Mouse (Mus musculus): ENCODE results near the gene Mat1a.

Gene Mat1a

DNA sequence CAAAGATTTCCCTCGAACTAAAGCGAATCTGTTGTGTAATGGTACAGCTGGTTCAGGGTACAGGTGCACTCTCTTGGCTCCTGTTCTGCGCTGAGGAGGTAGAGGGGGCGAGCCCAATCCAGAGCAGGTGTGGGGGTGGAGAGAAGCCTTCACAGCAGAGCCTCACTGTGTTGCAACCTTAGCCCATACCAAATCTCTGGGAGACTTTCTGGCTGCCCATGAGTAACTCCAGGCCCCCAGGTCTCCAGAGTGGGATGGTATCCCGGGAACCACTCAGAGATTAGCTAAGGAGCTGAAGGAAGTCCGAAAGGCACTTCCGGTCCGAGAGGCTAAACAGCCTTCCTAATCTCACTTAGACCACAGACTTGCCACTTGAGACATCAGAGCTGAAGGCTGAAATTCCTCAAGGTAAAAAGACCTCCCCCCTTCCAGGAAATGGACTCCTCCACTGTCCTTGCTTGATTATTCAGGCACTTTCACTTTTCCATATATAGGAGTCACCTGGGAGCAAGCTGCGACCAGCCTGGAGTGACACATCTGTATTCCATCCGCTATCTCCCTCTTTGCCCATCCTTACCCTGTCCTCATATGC is at the start of gene Mat1a:
TSS of gene Mat1a (plus strand) at position 183 of the 592 bp plus-strand sequence.
- no peak for DNase-seq (ENCODE audit: low spot score in 2 of 2)

- no peak for DNase-seq (ENCODE audit: low spot score in 2 of 2)
Measured at GRCm38 (mm10) chr14:41065168-41065567, 39.7 kb upstream of the Mat1a start.

- no peak for DNase-seq (ENCODE audit: low spot score in 2 of 2)
Measured at GRCm38 (mm10) chr14:41066416-41066815, 38.4 kb upstream of the Mat1a start.

DNA sequence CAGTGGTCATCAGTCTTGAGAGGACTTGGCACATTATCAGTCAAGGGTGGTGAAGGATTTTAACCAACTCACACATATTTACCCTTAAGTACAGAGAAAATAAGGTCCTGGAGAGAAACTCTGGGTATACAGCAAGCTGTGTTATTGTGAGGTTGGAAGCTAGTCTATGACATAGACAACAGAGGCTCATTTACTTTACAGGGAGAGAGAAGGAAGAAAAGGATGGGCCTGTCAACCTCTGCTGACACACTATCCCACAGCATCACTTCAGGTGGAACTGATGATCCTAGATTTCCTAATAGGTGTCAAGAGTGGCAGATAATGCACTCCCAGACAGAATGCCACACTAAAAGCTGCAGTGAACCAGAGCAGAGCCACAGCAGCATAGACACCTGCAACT is 35.7 kb upstream of the Mat1a start, which contains the start of gene Dydc2:
TSS of gene Dydc2 (minus strand) at position 101 of the 400 bp plus-strand sequence.
- DNase-seq (ENCODE audit: low spot score in 2 of 2) = no peak

DNA sequence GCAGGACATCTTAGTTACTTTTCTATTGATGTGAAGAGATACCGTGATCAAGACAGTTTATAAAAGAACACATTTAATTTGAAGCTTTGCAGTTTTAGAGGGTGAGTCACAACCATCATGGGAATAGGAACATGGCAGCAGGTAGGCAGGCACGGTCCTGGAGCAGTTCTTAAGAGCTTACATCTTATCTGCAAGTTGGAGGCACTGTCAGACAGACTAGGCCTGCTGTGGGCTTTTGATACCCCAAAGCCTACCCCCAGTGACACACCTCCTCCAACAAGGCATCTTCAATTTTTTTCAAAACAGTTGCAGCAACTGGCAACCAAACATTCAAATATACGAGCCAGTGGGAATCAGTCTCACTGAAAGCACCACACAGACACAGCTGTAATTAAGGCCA is 34.5 kb upstream of the Mat1a start:
- DNase-seq (ENCODE audit: low spot score in 2 of 2) = no peak

DNA sequence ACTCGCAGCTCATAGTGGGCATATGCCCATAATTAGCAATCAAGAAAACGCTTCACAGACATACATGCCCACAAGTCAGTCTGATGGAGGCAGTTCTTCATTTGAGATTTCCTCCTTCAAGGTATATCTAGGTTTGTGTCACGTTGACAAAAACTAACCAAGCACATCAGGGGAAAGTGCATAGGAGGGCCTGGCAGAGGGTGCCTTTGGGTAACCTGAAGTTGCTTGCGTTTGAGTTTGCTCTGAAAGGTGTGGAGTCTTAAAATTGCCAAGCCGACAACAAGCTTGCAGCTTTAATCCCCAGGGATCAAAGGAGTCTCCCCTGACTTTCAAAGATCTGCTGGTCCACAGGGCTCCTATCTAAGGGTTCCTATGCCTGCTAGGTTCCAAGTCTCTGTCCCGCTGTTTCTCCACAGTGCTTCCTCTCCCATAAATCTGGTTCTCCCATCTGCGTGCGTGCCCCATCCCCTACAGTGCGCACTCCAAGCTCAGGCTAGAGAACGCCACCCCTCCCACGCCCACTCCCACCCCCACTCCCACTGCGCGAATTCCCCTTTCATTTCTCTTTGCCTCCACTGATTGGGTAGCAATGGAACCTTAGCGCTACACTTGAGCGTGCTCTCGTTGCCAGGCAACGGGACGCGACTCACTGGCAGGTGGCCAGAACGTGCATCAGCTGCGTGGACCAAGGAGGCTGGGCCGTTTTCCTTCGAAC is 32.4 kb upstream of the Mat1a start, which contains the start of gene Dydc1:
TSS of gene Dydc1 (plus strand) at position 683 of the 715 bp plus-strand sequence.
- peak; percentile 79 to 87 for DNase-seq (ENCODE audit: low spot score in 2 of 2)

- DNase-seq (ENCODE audit: low spot score in 2 of 2) = no peak
Measured at GRCm38 (mm10) chr14:41072944-41073275, 31.9 kb upstream of the Mat1a start.

GRCm38 (mm10) chr14:41082408-41082807 is 22.4 kb upstream of the Mat1a start:
- no peak for DNase-seq (ENCODE audit: low spot score in 2 of 2)

DNA sequence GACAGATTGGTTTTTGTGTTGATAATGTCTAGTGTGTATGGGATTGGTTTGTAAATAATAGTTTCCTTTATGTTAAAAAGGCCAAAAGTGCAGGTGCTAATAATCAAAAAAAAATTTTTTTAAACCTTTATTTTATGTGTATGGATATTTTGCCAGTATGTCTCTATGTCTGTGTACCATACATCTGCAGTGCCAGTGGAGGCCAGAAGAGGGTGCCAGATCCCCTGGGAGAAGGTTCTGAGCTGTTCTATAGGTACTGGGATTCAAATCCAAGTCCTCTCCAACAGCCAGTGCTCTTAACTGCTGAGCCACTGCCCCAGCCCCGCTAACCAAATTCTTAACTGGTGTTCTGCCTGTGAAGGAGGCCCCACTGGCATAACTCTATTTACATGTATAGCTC is 17.3 kb upstream of the Mat1a start:
- no peak for DNase-seq (ENCODE audit: low spot score in 2 of 2)

DNA sequence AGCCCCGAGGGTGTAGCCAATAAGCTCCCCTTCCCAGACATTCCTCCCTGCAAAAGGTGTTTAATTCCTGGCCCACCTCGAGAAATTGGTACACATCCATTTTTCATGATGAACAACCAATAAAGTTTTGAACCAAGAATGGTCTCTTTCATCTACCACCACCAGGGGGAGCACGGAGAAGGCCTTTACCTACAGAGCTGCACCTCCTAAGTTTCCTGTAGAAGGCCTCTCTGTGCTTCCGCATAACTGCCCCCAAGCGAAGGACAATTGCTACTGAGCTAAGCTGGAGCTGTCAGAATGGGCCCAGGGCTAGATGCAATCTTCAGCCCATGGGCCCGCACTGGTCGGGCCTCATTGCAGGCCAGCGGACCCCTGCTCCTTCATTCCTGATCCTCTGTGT is 14.1 kb upstream of the Mat1a start:
- peak in 1 of 2 experiments; percentile 20 for DNase-seq (ENCODE audit: low spot score in 2 of 2)

- DNase-seq (ENCODE audit: low spot score in 2 of 2) = no peak
Measured at GRCm38 (mm10) chr14:41094114-41094513, 10.7 kb upstream of the Mat1a start.

DNA sequence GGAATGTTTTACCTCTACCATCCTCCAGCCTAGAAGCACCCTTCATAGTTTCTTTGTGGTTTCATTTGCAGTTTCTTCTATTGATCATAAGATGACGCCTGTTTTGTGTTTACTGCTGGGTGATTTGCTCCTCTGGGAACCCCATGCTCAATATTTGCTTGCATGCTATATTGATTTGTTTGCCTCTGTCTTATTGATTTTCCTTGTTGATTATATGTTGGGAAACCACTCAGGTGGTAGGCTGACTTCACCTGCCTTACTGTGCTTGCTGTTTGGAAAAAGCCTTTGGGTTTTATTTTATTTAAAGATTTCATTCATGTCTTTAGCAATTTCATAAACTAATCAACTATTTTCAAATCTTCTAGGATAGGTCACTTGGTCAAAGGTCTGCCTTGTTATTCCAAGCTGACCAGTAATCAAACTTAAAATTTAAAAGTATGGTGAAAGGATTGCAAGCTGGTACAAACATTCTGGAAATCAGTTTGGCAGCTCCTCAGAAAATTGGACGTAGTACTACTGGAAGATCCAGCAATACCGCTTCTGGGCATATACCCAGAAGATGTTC is 8.5 kb upstream of the Mat1a start:
- no peak for DNase-seq (ENCODE audit: low spot score in 2 of 2)

- peak; percentile 11 to 54 for DNase-seq (ENCODE audit: low spot score in 2 of 2)
Measured at GRCm38 (mm10) chr14:41098726-41099125, 6.1 kb upstream of the Mat1a start.

DNA sequence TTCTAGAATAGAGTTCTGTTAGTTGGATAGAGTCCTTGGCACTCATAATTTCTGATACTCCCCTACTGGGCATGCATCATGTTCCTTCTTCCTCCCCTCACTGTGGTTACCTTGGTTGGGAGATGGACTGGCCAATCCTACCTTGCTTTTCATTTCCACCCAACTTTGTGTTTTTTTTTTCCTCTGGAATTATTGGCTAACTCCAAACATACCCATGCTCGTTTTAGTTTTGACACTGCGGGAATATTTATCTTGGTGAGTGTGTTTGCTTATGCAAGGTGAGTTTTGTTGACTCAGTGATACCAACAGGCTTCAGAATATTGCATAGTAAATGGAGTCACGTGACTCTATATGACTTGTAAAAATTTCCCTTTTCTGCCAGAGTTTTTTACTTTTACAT is 4.1 kb upstream of the Mat1a start:
- DNase-seq (ENCODE audit: low spot score in 2 of 2) = no peak

DNA sequence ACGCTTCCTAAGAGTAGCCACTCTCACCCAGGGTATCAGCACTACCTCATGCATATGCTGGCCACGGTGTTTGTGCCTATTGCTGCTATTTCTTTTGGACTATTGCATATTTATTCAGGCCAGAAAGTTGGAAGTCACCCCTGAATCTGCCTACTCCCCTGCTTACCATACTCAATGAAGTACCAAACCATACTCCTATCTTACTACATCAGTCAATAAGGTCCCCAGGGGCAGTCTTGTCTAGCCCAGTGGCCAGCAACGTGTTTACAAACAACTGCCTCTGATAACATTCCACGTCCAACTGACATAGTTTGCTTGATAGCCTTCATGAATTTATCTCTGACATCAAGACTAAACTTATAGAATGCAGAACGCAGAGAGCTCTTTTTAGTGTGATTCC is 3.6 kb upstream of the Mat1a start:
- no peak for DNase-seq (ENCODE audit: low spot score in 2 of 2)

DNA sequence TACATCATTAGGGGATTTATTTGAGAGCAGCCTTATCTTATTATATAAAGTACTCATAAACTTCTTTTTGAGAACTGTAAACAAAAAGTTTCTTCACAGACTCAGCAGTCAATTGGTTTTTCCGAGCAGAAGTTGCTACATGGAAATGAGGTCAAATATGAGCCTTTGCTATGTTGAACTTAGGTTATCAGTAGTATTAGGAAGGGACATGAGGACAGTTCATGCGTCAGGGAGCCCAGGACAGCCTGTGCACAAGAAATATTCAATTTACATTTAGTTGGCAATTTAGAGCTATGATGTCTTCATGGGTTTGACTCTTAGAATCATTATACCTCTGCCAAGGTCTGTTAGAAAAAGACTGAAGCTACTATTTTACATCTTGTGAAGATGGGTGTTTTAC is 2.6 kb upstream of the Mat1a start:
- DNase-seq (ENCODE audit: low spot score in 2 of 2) = no peak

DNA sequence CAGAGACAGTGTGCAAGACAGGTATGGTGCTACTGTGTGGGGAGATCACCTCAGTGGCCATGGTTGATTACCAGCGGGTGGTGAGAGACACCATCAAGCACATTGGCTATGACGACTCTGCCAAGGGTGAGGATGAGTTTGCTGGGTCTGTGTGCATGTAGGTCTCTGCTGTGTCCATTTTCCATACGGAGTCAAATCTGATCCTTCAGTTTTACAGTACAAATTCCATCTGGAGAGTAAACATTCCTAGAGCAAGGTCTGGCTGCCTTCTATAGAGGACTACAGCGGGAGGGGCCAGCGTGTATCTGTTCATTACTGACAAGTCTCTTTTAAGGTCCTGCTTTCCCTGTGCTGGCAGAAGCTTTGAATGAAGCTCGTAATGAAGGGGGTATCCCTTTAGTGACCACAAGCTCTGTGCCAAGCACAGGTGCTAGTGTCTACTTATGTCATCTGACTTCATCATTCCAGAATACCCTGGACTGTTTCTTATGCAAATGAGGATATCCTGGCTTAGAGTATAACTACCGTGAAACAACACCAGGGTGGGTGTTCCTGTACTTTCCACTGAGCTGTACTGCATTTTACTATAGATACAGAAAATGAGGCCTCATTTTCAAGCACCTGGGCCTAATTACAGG is 6.3 kb downstream of the Mat1a start:
- no peak for DNase-seq (ENCODE audit: low spot score in 2 of 2)

DNA sequence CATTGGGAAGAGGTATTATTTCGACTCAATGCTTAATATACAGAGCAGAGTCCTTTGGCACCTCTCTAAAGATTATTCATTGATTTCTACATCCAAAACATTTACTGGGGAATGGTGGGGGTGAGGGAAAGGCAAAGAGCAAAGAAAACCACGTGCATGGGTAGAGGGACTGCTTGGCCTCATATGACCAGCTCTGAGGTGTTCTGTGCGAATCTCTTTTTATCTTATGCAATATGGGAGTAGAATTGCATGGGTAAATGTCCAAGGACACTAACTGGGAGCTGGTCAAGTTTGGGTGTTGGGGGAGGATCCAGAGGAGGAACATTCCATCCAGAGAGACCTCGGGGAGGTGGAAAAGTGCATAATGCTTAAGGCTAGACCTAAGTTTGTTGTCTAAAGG is 8.1 kb downstream of the Mat1a start:
- no peak for DNase-seq (ENCODE audit: low spot score in 2 of 2)

GRCm38 (mm10) chr14:41116271-41116670 is 11.4 kb downstream of the Mat1a start:
- DNase-seq (ENCODE audit: low spot score in 2 of 2) = no peak

- DNase-seq (ENCODE audit: low spot score in 2 of 2) = no peak
Measured at GRCm38 (mm10) chr14:41124683-41125082, 19.8 kb downstream of the Mat1a start.

GRCm38 (mm10) chr14:41127997-41128396 is 23.2 kb downstream of the Mat1a start:
- DNase-seq (ENCODE audit: low spot score in 2 of 2) = peak in 1 of 2 experiments; percentile 42

DNA sequence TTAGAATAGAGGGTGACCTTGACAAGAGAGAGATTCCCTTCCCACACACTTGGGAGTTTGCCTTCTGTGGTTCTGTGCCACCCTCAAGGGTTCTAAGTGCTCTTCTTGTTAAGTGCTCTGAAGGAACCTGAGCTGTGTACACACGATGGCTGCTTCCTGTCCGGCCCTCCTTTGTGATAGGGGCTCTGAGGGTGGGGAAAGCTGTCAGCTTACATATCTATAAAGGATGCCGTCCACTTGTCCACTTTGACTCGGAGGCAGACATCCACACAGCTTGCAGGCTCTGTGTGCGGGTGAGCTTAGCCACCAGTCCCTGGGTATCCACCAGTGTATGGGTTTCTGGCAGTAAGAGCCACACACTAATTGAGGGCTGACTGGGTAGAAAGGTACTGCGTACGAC is 26.7 kb downstream of the Mat1a start, which contains the start of gene Sftpa1:
TSS of gene Sftpa1 (plus strand) at position 243 of the 400 bp plus-strand sequence.
- no peak for DNase-seq (ENCODE audit: low spot score in 2 of 2)

- no peak for DNase-seq (ENCODE audit: low spot score in 2 of 2)
Measured at GRCm38 (mm10) chr14:41137006-41137405, 32.2 kb downstream of the Mat1a start.

Measured in frontal cortex, postnatal 36 days (tissue).